Mouse (Mus musculus) kidney, embryonic 14.5 days (tissue): ENCODE data around the gene Gm10638. TPM values are rescaled to one million over a fixed set of nuclear protein-coding genes. Genes with fewer than 3 reads are reported as not detected.

Source experiments
- ATAC-seq: fragments of 200-750 bp; cut with Nextera tagmentation; 2 replicates; pipeline ENCODE4 v1.8.0; 2017; ENCODE audit warnings: moderate number of reproducible peaks, mild to moderate bottlenecking, moderate TSS enrichment, moderate library complexity; ENCODE audit not compliant: low FRiP score, low TSS enrichment
- H3K27ac ChIP-seq: fragments of 300-500 bp; sonication (generic); 2 replicates; pipeline ENCODE4 v1.5.1; 2014; ENCODE audit warnings: low read depth, mild to moderate bottlenecking, low read length, moderate library complexity, mixed read lengths
- H3K27me3 ChIP-seq: fragments of 300-500 bp; sonication (generic); 2 replicates; pipeline ENCODE4 v1.6.1; 2014; ENCODE audit warnings: mild to moderate bottlenecking, low read length; ENCODE audit not compliant: control insufficient read depth, insufficient read depth
- H3K36me3 ChIP-seq: fragments of 300-500 bp; sonication (generic); 2 replicates; pipeline ENCODE4 v1.6.1; 2014; ENCODE audit warnings: low read length, mixed read lengths; ENCODE audit not compliant: control insufficient read depth, insufficient read depth
- H3K4me1 ChIP-seq: fragments of 300-500 bp; sonication (generic); 2 replicates; pipeline ENCODE4 v1.6.1; 2014; ENCODE audit warnings: low read length, mixed read lengths; ENCODE audit not compliant: control insufficient read depth, insufficient read depth
- H3K4me2 ChIP-seq: fragments of 300-500 bp; sonication (generic); replicated peaks from 2 replicates; pipeline ENCODE4 v1.6.1; 2014; ENCODE audit warnings: low read depth, mild to moderate bottlenecking, low read length
- H3K4me3 ChIP-seq: fragments of 300-500 bp; sonication (generic); 2 replicates; pipeline ENCODE4 v1.5.1; 2014; ENCODE audit warnings: mild to moderate bottlenecking, low read length
- H3K9ac ChIP-seq: fragments of 300-500 bp; sonication (generic); 2 replicates; pipeline ENCODE4 v1.6.1; 2014; ENCODE audit warnings: low read depth, mild to moderate bottlenecking, low read length, moderate library complexity
- H3K9me3 ChIP-seq: fragments of 300-500 bp; sonication (generic); 2 replicates; pipeline ENCODE4 v1.6.1; 2016; ENCODE audit warnings: low read length; ENCODE audit not compliant: control insufficient read depth
- WGBS: fragments of 180-500 bp; shearing (Covaris S2); extraction: QIAGEN DNeasy Blood & Tissue Kit; methylation state at CpG from one replicate; pipeline ENCODE4 v1.1.7; 2014; 5-methylcytosine and 5-hydroxymethylcytosine counted together
- polyA plus RNA-seq: library from polyadenylated mRNA; unstranded; fragments of >200 nt; fragmentation: Nextera tagmentation; extraction: Ambion mirVana; gene quantifications from 2 replicates; pipeline ENCODE4 v1.2.1, GENCODE M21; 2014

Gene Gm10638
- polyA plus RNA-seq, 1 experiment from 2014 or later, result 6.7 TPM

DNA sequence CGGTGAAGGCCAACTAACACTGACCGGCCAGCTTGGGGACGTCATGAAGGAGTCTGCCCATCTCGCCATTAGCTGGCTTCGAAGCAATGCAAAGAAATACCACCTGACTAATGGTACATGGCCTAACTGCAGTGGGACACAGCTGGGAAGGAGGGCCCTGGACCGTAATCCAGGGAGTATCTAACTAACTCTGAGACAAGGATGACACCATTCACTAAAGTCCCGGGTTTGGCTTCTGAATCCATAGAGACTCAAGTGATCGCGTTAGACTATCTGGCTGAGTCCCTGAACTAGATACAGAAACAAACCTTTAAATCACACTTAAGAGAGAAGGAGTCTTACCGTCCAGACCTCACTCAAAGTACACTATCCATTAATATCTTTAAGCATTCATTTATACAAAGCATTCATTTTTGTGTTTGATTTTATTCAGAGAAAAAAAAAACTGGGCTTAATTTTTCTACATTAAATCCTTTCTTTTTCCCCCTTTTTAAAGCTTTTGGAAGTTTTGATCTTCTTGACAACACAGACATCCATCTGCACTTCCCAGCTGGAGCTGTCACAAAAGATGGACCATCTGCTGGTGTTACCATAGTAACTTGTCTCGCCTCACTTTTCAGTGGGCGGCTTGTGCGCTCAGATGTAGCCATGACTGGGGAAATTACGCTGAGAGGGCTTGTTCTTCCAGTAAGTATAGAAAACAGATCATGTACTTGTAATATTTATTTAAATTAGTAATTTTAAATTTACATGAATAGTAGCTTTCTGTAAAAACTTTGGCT, 31.9 kb upstream of the Gm10638 start:
- H3K36me3 ChIP-seq, result peaks cover 22% of the 10 kb centered on the region
- H3K9ac ChIP-seq, result no peak overlapping the region
- WGBS, result 67% methylated on average over 14 of the region's 14 CpGs
- no peak overlapping the region for H3K4me3 ChIP-seq
- H3K27ac ChIP-seq, result no peak overlapping the region
- no peaks in the 10 kb centered on the region for H3K9me3 ChIP-seq
- ATAC-seq, result no peak
- no peaks in the 10 kb centered on the region for H3K27me3 ChIP-seq
- no peak overlapping the region for H3K4me2 ChIP-seq
- no peaks in the 10 kb centered on the region for H3K4me1 ChIP-seq

DNA sequence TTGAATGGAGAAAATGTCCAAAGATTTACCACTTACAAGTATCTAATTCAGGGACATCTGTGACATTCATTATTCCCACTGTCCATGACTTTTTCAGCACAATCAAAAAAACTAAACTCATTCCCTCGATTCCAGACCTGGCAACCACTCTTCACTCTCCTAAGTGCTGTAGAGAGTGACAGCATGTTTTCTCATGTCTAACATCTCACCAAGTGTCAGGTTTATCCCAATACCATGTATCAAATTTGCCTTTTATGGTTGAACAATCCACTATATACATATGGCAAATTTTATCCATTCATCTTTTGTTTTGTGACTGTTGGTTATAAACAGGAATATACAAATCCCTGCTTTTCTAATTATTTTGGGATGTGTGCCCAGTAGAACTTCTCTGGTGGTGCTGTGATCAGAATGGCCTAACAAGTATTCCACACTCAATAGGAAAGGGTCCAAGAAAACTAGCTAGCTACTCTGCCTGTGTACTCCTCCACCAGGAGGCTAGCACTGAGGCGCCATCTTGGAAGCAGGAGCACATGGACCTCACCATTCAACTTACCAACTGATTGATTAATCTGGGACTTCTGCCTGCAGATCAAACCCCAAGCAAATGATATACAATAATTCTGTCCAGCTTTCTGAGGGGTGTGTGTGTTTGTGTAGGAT, 27.0 kb upstream of the Gm10638 start:
- ATAC-seq, result no peak
- Histone ChIP-seq H3K9ac (no peak overlapping the region), H3K9me3 (no peaks in the 10 kb centered on the region), H3K27ac (no peak overlapping the region), H3K4me2 (no peak overlapping the region), H3K27me3 (no peaks in the 10 kb centered on the region), H3K4me1 (no peaks in the 10 kb centered on the region), H3K4me3 (no peak overlapping the region), H3K36me3 (peaks cover 37% of the 10 kb centered on the region)
- WGBS, result 88% methylated on average over 2 of the region's 2 CpGs

- Histone ChIP-seq H3K4me2 (no peak overlapping the region), H3K9me3 (no peaks in the 10 kb centered on the region), H3K36me3 (peaks cover 39% of the 10 kb centered on the region), H3K27ac (no peak overlapping the region), H3K9ac (no peak overlapping the region), H3K27me3 (no peaks in the 10 kb centered on the region), H3K4me1 (no peaks in the 10 kb centered on the region), H3K4me3 (no peak overlapping the region)
- WGBS, result 97% methylated on average over 1 of the region's 1 CpGs
- no peak for ATAC-seq
These were observed 26.1 kb upstream of the Gm10638 start for GRCm38 (mm10) chr8:86719368-86719767.

- H3K4me2 ChIP-seq, result no peak overlapping the region
- H3K9ac ChIP-seq, result no peak overlapping the region
- no peak overlapping the region for H3K27ac ChIP-seq
- ATAC-seq, result no peak
- no peak overlapping the region for H3K4me3 ChIP-seq
- 93% methylated on average over 6 of the region's 6 CpGs for WGBS
- H3K36me3 ChIP-seq, result peaks cover 33% of the 10 kb centered on the region
- no peaks in the 10 kb centered on the region for H3K9me3 ChIP-seq
- no peaks in the 10 kb centered on the region for H3K4me1 ChIP-seq
- H3K27me3 ChIP-seq, result no peaks in the 10 kb centered on the region
These were observed 24.6 kb upstream of the Gm10638 start for GRCm38 (mm10) chr8:86720756-86721459.

DNA sequence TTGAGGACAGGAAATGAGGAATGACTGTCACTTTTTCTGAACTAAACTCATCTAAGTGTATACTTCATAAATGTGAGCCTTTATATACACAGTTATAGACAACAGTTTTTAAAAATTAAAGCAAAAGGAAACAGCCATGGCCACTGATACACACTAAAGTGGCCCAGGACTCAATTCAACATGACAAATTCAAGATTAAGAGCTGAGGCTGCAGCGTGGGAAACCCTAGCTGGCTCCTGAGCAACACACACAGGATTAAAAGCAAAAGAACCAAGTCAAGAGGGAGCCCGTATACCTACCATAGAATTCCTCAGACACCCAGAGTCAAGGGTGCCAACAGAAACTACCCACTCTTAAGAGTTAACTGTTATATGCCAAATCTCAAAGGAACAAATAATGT, 24.0 kb upstream of the Gm10638 start:
- Histone ChIP-seq H3K4me1 (no peaks in the 10 kb centered on the region), H3K9ac (no peak overlapping the region), H3K4me2 (no peak overlapping the region), H3K4me3 (no peak overlapping the region), H3K36me3 (peaks cover 33% of the 10 kb centered on the region), H3K27me3 (no peaks in the 10 kb centered on the region), H3K9me3 (no peaks in the 10 kb centered on the region), H3K27ac (no peak overlapping the region)
- ATAC-seq, result no peak
- WGBS, result 93% methylated on average over 2 of the region's 2 CpGs

DNA sequence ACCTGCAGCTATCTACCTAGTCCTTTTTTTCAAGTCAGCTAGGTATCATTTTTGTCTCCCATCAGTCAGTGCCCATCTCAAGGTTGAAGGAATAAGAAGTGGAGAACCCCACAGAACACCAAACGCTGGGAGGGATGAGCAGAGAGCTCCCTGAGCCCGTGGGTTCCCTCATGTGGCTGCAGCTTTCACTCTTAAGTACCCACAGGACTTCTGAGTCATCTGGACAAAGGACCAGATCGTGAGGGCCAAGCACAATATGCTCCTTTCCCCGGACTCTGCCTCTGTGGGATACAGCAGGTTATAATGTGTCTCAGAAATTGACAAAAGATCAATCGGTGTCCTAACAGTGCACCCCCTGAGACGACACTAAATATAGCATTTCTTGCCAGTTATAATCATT, 18.5 kb upstream of the Gm10638 start:
- no peak overlapping the region for H3K9ac ChIP-seq
- no peak overlapping the region for H3K27ac ChIP-seq
- WGBS, result 82% methylated on average over 6 of the region's 6 CpGs
- peaks cover 15% of the 10 kb centered on the region; the same call in 1 of the 2 replicates for H3K36me3 ChIP-seq
- H3K4me3 ChIP-seq, result no peak overlapping the region
- no peak for ATAC-seq
- no peak overlapping the region for H3K4me2 ChIP-seq
- H3K27me3 ChIP-seq, result no peaks in the 10 kb centered on the region
- no peaks in the 10 kb centered on the region for H3K9me3 ChIP-seq
- H3K4me1 ChIP-seq, result peaks cover 10% of the 10 kb centered on the region; the same call in 1 of the 2 replicates

DNA sequence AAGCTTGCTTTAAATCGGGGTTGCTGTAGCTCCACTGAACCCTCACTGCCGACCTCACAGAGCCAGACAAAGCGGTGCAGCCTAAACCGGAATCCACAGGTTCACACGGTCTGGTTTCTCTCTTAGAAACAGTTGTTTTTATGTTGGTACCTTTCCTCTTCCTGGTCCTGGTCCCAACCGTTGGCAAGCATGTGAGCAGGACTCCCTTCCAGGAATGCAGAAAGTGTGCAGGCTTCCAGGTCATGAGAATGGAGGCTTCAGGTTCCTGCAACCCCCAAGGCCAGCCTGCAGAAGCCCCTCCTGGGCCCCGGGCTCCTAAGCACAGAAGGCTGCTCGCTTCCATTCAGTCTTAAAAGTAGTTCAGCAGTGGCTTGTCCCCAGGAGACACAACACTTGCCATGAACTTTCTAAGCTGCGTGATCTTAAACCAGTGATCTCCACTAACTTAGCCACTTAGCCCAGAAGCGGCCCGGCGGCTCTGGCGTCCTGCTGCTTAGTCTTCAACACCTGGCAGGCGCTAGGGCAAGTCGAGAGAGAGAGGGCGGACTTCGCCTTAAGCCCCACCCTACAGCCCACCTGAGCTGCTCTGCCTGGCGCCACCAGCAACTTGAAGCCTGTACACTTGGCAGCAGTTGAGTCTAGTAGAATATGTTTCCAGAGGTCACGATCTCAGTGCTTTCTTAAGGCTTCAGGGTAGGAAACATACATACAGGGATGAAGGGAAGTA, 17.1 kb upstream of the Gm10638 start:
- no peak overlapping the region for H3K9ac ChIP-seq
- H3K4me2 ChIP-seq, result no peak overlapping the region
- peaks cover 10% of the 10 kb centered on the region; the same call in 1 of the 2 replicates for H3K4me1 ChIP-seq
- peaks cover 9% of the 10 kb centered on the region; the same call in 1 of the 2 replicates for H3K36me3 ChIP-seq
- H3K27ac ChIP-seq, result no peak overlapping the region
- ATAC-seq, result 0 out of 2 replicates have a peak, but pooled peaks have one; percentile 32
- H3K9me3 ChIP-seq, result no peaks in the 10 kb centered on the region
- no peaks in the 10 kb centered on the region for H3K27me3 ChIP-seq
- 72% methylated on average over 19 of the region's 19 CpGs for WGBS
- H3K4me3 ChIP-seq, result no peak overlapping the region

DNA sequence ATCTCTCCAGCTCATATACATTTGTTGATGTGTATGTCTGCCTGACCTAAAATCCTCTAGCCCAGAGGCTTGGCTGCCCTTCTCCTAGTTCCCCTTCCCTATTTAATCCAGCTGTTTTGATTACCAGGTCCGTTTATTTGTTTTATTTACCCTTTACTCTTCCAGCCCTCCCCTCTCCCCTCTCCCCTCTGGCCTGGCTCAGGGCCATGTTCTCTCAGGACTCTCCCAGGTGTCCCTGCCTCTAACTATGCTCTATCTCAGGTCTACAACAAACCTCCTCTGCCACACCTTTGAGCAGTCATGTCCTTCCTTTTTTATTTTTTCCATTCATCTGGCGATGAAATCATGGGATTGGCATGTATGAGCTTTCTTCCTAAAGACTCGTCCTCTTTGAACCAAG, 15.2 kb upstream of the Gm10638 start:
- ATAC-seq, result no peak

More for the DNA sequence above, 15.2 kb upstream of the Gm10638 start:
- peaks cover 17% of the 10 kb centered on the region; the same call in 1 of the 2 replicates for H3K4me1 ChIP-seq
- H3K4me3 ChIP-seq, result no peak overlapping the region
- H3K9me3 ChIP-seq, result no peaks in the 10 kb centered on the region
- H3K9ac ChIP-seq, result no peak overlapping the region
- peaks cover 6% of the 10 kb centered on the region; the same call in 1 of the 2 replicates for H3K36me3 ChIP-seq
- 45% methylated on average over 3 of the region's 3 CpGs for WGBS
- no peak overlapping the region for H3K4me2 ChIP-seq
- H3K27ac ChIP-seq, result no peak overlapping the region
- H3K27me3 ChIP-seq, result no peaks in the 10 kb centered on the region
